Mouse (Mus musculus) heart, postnatal 14 days (tissue): Measurements from ENCODE around the gene Jund. TPM values are rescaled to one million over a fixed set of nuclear protein-coding genes. Genes with fewer than 3 reads are reported as not detected.

Source experiments
- DNase-seq, 2 experiments: peaks; one replicate each; pipeline ENCODE4 v3.0.0; 2021 to 2022
- intact Hi-C: fragments of 180-260 bp; cut with DNase I; formaldehyde crosslinking; loops from one replicate; pipeline ENCODE4 v1.15.1; 2025
- total RNA-seq, 2 experiments: library from RNA; stranded (reverse); gene quantifications; 2 replicates each; pipeline ENCODE4 v1.2.3; 2021

The Jund gene
- total RNA-seq, 2 experiments from 2014 or later: 159 to 162 TPM

DNA sequence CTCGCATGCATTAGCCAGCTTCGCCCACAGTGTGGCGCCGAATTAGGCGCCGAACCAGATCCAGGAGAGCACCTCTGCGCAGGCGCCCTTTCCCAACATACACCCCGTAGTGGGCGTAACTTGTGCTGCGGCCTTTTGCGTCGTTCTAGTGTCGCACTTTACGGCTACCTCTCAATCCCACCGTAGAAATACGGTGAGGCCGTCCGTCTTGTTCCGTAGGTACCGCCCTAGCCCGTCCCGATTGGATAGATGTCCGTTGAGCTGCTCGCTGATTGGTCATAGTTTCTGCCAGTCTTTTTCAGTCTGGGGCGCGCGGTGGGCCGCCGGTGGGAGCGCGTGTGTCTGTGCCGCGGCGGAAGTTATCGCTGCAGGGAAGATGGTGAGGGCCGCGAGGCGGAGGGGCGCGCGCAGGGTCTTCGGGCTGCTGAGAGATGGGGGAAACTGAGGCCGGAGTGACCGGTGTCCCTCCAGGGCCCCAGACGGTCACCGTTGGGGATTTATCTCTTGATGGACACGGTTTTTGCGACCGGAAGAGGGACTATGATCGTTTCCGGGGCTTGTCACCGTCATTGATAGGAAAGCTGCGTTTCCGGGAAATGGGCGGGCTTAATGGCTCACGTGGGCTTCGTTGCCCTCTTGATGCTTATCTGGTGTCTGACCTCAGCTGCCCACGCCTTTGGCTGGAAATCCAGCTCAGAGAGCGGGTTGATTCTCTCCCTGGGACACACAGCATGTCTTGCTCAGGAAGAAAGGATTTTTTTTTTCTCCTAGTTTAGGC lies 25.5 kb upstream of the Jund start, which contains the start of gene Lsm4:
Gene Lsm4 (plus strand): TSS at position 170 of the 778 bp plus-strand sequence.
- intact Hi-C loops: no loop called here
- peak; percentile 96 to 98 for DNase-seq

- no peak for DNase-seq
- intact Hi-C loops: loop anchor here (2.0 kb wide), 1 partner anchor 21 kb away; no protein-coding TSS in a partner anchor
Measured at GRCm38 (mm10) chr8:70674109-70674508, 24.6 kb upstream of the Jund start.

DNA sequence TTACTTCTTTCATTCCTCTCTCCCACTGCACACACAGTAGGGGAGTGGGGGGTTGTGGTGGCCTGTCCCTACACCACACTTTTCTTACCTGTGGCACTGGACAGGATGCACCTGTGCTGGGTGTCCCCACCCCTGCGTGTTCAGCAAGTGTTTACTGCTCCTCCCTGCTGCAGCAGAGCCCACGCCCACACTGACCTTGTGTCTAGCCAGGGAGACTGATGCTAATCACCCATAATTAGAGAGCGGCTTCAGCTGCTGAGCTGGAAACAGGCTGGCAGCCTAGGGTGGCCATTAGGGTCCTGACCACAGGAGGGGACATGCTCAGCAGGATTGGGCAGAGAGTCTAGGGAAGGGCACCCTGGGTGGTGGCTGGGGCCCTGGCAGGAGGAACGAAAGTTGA lies 24.0 kb upstream of the Jund start:
- no peak for DNase-seq
- intact Hi-C loops: loop anchor here (2.0 kb wide), 1 partner anchor 20 kb away; no protein-coding TSS in a partner anchor

DNA sequence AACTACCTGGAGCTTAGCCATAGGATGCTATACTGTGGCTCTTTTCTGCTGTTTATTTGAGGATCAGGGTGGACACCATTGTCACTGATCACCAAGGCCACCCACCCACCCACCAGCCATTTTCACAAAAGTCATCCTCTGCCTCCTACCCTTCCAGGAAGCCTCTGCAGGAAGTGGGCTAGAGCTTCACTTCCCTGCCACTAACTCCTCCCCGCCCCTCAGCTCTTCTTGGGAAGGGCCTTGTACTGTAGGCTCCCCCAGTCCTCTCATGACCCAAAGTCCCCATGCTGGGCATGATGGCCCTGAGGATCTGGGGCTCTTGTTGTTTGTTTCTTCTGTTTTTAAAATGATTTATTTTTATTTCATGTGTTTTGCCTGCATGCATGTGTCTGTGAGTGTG lies 23.4 kb upstream of the Jund start:
- intact Hi-C loops: loop anchor here (2.0 kb wide), 1 partner anchor 19 kb away; no protein-coding TSS in a partner anchor
- DNase-seq: no peak

DNA sequence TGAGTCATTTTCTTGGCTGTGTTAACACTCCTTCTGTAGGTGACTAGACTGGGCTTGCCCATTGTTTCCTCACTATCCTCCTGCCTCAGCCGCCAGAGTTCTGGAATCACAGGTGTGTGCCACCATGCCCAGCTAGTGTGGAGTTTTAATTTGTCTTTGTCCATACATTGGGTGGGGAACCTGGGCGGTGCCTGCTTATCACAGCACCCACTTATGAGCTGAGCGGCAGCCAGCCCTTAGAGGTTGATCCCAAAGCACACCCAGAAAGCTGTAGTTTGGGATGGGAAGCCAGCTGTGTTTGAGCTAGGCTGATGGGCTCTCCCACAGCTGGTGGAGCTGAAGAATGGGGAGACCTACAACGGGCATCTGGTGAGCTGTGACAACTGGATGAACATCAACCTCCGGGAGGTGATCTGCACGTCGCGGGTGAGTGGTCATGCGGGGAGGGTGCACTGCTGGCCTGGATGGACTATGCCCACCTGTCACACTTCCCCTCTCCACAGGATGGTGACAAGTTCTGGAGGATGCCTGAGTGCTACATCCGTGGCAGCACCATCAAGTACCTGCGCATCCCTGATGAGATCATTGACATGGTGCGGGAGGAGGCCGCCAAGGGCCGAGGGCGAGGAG lies 21.2 kb upstream of the Jund start:
- intact Hi-C loops: no loop called here

DNA sequence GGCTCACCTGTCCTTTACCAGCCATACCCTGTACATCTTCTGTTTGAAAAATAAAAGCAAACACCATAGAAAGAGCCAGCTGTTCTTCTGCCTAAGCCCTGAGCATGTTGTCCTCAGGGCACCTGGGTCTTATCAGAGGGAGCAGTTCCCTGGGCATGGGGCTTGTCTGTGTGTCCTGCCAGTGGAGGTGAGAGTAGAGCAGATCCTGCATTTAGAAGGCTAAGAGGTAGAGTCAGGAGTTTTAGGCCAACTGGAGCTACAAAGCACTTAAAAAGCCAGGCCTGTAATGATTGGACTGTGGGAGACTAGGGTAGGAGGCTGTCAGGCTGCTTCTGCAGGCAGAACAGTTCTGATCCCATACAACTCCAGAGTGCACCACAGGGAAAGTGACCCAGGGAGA lies 20.1 kb upstream of the Jund start:
- DNase-seq: no peak
- intact Hi-C loops: no loop called here

More for the DNA sequence above, 21.2 kb upstream of the Jund start:
- DNase-seq: no peak

- intact Hi-C loops: no loop called here
Measured at GRCm38 (mm10) chr8:70679404-70679803, 19.3 kb upstream of the Jund start.

DNA sequence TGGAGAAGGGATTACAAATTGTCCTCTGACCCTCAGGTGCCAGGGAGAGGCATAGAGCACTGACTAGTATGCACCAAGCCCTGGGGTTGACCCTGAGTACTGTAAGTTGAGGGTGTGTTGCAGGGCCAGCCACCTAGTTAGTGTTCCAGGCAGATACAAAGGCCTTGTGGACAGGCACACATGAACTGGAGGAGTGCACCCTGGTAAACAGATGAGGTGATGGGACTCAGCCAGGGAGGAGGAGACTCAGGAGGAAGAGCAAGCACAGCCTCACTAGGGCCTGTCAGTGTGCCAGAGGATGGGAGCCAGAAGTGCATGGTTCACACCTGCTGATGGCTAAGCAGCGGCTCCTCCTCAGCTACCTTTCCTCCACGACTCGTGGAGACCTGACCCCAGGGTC lies 18.7 kb upstream of the Jund start:
- DNase-seq: no peak
- intact Hi-C loops: no loop called here

More at GRCm38 (mm10) chr8:70679404-70679803, 19.3 kb upstream of the Jund start:
- no peak for DNase-seq

GRCm38 (mm10) chr8:70681410-70681809 lies 17.3 kb upstream of the Jund start:
- intact Hi-C loops: no loop called here
- DNase-seq: no peak

DNA sequence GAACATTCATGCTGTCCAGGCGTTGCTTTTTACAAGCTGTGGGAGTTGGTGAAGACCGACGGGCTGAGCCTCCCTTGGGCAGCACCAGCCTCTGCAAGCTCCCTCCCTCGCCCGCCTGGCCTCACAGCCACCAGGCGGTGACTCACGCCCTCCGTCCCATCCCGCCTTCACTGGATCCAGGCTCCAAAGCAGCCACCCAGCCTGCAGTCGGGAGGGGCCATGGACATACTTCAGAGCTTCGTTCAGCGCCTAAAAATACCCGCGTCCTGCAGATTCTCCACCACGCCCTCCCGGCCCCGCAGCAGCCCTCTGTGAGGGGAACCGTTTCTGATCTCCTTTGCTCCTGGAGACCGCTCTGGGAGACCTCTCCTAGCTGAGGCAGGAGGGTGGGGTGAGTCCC lies 16.6 kb upstream of the Jund start:
- peak; percentile 81 to 86 for DNase-seq
- intact Hi-C loops: no loop called here

DNA sequence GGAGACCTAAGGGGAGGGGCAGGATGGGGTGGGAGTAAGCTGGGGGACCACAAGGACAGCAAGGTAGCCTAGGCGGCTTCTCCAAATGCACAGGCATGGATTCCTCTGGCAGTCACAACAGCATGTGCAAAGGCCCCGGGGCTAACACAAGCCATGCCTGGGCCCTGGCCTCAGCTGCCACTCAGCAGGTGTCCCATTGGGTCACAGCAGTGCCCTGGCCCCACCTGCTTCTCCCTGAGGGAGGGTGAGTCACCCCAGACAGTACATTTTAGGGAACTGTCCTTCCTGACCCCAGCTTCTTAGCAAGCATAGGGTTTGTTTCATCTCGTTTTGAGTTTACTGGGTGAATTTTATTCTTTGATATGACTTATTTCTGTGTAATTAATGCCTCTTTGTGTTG lies 16.1 kb upstream of the Jund start:
- intact Hi-C loops: no loop called here

DNA sequence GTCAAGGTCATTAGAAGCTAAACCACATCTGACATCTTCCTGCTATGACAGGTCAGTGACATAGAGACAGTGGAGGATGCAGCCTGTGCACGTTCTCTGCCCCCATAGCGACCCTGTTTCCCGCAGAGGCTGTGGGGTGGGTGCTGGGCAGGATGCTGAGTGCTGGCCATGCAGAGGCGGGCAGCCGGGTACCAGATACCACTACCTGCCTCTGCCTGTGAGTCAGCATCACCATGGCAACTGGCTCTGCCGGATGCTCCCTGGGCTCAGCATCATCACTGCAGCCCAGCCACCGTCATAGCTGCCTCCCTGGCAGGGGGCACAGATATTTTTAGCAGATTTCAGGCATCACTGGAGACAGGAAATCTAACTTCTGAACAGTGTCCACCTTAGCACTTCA lies 14.5 kb upstream of the Jund start:
- DNase-seq: no peak
- intact Hi-C loops: no loop called here

More for the DNA sequence above, 16.1 kb upstream of the Jund start:
- no peak for DNase-seq

DNA sequence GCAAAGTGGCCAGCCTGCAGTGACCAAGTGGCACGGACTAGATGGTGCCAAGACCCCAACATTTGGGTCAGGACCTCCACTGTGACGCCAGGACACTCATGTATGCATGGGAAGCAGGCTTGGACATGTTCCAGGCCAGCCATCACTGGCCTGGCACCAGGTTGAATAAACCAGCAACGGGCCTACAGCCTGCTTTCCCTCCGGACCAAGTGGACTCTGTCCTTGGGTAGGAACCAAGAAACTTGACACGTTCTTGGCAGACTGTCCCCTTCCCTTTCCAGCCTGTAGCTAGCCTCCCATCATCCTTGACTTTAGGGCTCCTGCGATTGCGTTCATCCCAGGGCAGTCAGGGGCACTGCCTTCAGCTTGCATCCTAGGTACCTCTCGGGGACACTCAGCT lies 11.2 kb upstream of the Jund start:
- peak; percentile 73 to 88 for DNase-seq
- intact Hi-C loops: no loop called here

- DNase-seq: no peak
Measured at GRCm38 (mm10) chr8:70688136-70688535, 10.6 kb upstream of the Jund start.

GRCm38 (mm10) chr8:70689892-70690390 lies 8.8 kb upstream of the Jund start:
- intact Hi-C loops: no loop called here
- no peak for DNase-seq

More at GRCm38 (mm10) chr8:70688136-70688535, 10.6 kb upstream of the Jund start:
- intact Hi-C loops: no loop called here

DNA sequence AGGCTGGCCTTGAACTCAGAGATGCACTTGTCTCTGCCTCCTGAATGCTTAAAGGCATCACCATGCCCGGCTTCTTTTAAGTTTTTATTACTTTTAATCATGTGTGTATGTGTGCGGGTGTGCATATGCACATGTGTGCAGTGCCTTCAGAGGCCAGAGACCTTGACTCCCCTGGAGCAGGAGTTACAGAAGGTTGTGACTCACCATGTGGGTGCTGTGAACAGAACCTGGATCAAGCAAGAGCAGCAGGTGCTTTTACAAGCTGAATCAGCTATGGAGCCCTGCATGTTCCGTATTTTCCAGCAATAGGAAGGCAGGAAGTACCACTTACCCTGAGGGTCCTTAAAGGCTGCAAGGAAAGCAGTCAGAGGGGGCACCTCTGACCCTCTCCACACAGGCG lies 7.5 kb upstream of the Jund start:
- intact Hi-C loops: no loop called here
- DNase-seq: no peak

GRCm38 (mm10) chr8:70691727-70692231 lies 7.0 kb upstream of the Jund start:
- intact Hi-C loops: no loop called here
- DNase-seq: no peak

GRCm38 (mm10) chr8:70693636-70694035 lies 5.1 kb upstream of the Jund start:
- intact Hi-C loops: loop anchor here (2.0 kb wide), 1 partner anchor 19 kb away; no protein-coding TSS in a partner anchor
- no peak for DNase-seq

DNA sequence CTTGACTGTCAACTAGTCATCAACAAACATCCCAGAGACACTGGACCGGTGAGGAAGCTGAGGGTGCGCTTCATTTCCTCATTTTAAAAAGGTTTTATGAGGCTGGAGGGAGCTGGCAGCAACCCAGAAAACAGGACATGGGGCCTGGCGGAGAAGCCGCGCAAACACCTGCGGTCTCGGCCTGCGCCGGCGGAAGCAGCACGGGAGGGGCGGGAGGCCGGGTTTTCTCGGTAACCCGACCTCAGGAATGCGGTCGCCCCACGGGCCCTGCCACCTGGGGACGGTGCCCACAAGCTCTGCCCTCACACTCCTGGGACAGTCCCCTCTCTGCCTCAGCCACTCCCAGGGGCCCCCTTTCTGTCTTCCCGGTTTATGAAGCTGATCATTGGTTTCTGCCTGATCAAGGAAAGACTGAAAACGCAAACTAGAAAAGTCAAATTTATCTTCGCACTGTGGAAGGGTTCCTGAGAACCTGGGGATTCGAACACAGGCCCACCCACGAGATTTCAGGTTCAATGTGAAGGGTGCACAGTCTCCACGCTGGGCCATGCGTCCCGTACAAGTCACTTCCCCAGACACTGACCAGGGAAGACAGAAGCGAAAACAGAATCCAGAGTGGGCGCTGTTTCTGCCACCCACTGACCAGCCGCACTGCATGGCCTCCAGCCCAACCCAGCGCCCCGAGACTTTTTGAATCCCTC lies 3.3 kb upstream of the Jund start:
- intact Hi-C loops: loop anchor here (2.0 kb wide), 1 partner anchor 21 kb away; no protein-coding TSS in a partner anchor
- DNase-seq: peak; percentile 56 to 63

DNA sequence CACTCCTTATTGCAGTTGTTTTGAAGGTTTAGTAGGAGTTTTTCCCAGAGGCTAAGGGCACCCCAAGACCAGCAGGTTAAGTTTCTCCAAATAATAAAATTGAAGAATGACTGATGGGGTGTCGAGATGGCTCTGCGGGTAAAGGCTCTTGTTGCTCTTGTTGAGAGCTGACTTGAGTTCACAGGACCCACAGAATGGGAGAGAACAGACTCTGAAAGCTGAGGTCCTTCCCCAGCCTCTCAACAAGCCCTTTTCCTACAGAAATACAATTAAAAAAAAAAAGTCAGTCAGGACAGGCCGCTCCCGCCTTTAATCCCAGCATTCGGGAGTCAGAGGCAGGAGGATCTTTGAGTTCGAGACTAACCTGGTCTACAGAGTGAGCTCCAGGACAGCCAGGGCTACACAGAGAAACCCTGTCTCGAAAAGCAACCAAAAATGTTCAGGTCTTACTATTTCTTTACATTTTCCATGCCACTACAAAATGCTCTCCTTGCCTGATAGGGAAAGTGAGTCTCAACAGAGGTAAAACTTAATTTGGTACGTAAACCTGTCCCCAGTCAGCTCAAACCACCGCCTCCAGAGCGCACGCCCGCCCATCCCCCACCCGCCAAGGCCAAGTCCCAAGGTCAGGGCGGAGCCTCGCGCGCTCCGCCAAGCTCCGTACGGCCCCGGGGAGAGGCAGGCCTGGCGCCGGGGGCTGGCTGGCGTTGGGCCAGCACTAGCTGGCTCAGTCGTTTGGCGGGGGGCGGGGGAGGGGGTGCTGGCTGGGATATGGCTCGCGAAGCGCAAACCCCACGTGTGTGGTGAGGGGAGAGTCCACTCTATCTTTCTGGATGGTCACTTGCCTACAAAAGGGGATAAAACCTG lies 2.5 kb upstream of the Jund start:
- intact Hi-C loops: no loop called here
- peak; percentile 84 for DNase-seq
